Mouse (Mus musculus) ovary, postnatal 14 days (tissue): Measurements from ENCODE around the gene Scand1.
A peak's percentile ranks its signal among the peaks of the same experiment; 100 is the strongest.

Experiments used
- DNase-seq: peaks from one replicate; pipeline ENCODE4 v3.0.0; 2022; ENCODE audit warnings: low spot score

Scand1 gene

DNA sequence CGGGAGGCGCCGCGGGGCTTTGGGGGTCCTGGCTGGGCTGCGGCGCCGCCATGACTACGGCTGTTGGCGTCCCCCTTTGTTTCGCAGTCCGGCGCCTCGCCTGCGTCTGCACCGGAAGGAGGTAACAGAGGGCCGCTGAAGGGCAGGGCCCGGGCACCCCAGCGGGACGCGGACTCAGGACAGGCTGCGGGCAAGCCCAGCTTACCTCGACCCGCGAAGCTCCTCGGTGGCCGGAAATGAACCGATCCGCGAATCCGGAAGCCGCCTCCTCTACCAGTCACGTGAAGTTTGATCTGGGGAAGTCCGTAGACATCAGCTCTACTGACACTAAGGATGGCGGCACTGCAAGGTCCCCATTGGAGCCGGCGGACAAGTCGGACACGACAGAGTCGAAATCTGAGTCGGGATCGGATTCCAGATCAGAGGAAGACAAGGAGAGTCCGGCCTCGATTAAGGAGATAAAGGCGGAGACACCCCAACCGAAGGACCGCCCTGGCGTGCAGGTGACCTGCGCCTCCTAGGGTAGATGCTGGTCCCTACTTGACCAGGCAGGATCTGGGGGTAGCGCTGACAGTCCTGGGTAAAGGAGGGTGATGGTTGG lies at the start of gene Scand1, which contains the start of gene Cnbd2:
Gene Scand1 (minus strand): TSS at position 408 of the 601 bp plus-strand sequence.
Gene Cnbd2 (plus strand): TSS at position 3 of the 601 bp plus-strand sequence.
- peak; percentile 70 for DNase-seq

DNA sequence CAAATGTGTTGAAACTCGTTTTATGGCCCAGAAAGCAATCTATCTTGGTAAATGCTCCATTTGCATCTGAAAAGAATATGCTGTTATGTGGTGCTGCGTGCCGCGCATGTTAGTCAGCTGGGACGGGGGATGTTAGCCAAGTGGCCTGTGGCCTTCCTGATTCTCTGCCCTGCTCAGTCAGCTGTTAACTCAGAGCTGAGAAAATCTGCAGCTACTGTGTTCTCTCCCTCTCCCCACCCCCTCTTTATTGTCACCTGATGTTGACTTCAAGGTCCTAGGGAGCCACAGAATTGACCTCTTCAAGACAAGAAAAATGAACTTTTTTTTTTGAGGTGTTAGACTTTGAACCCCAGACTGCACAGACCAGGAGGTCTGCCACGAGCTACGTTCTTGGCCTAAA lies 43.5 kb upstream of the Scand1 start:
- no peak for DNase-seq

DNA sequence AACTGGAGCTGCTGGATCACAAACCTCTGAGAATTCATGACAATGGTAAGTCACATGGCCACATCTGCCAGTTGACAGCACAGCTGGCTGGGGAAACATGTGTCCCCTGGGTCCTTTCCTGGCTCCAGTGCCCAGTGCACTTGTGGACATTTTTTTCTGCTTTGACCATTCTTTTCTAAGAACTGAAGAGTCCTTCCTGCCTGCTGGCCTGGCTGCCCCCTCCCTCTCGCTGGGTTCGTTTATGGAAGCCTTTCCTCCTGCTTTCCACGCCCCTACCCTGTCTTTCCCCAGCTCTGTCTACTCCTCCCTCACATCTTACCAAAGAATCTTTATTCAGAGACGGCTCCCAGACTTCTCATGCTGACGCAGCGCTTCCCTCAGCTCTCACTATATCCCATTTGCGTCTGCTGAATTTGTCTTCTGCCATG lies 40.8 kb upstream of the Scand1 start:
- DNase-seq: peak; percentile 11

DNA sequence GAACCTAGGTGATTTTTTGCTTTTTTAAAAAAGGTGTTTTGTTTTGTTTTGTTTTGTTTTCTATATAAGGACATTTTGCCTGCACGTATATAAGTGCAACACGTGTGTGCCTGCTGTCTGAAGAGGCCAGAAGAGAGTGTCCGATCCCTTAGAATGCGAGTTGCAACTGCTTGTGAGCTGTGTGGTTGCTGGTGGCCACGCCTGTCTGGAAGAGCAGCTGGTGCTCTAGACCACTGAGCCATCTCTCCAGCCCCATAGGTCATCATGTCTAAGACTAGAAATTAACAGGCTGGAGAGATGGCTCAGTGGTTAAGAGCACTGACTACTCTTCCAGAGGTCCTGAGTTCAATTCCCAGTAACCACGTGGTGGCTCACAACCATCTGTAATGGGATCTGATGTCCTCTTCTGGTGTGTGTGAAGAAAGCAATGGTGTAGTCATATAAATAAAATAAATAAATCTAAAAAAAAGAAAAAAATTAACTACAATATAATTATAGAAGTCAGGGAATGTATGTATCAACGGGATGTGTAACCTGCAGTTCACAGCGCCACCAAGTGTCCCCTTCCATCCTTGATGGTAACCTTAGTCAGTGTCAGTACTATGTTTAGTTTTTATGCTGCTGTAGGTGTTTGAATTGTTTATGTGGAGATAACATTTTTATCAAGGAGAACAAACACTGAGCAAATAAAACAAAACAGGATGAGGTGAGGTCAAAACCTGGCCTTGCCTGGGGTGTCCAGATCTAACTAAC lies 40.1 kb upstream of the Scand1 start:
- DNase-seq: no peak

DNA sequence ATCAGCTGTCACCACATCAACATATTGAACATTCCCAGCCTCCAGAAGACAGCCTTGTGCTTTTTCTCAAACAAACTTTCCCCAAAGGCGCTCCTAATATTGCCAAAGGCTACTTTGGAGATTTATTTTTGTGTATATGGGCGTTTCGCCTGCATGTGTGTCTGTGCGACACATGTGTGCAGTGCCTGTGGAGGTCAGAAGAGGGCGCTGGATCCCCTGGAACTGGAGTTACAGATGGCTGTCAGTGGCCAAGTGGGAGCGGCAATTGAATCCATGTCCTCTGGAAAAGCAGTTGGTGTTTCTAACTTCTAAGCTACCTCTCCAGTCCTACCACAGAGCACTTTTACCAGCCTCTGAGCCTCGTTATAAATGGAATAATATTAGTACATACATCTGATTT lies 38.7 kb upstream of the Scand1 start:
- no peak for DNase-seq

DNA sequence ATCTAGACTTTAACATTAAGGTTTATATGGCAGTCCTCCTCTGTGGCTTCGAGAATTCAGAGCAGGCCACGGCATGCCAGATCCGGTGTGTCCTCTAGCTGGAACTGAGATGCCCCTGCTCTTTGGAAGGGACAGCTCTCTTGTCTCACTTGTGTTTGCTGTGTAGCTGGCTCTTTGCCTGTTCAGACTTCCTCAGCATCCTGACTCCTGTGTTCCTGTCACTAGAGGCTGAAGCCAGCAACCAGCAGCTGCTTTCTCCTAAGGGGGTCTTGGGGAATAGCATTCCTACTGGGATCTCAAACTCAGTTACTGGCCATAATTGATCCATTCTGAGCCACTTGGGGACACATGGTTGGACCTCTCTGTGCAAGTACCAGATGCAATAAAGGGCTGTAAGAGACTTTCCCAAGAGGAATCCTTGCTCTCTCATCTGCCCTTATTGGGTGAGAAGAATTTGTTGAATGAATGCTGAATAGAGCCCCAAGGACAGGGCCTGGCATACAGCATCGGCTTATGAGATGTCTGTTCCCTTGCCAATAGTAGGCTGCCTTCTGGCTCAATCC lies 36.9 kb upstream of the Scand1 start:
- no peak for DNase-seq

DNA sequence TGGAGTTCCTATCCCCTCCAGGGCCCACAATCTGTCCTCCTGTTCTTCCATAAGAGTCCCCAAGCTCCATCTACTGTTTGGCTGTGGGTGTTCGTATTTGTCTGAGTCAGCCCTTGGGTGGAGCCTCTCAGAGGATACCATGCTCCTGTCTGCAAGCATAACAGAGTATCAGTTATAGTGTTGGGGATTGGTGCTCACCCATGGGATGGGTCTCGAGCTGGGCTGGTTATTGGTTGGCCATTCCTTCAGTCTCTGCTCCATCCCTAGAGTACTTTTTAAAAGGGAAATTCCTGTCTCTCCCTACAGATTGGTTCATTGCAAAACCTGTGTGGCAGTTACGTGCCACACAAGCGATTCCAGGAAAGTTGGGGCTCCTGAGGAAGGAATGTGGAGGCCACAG lies 36.3 kb upstream of the Scand1 start:
- no peak for DNase-seq

DNA sequence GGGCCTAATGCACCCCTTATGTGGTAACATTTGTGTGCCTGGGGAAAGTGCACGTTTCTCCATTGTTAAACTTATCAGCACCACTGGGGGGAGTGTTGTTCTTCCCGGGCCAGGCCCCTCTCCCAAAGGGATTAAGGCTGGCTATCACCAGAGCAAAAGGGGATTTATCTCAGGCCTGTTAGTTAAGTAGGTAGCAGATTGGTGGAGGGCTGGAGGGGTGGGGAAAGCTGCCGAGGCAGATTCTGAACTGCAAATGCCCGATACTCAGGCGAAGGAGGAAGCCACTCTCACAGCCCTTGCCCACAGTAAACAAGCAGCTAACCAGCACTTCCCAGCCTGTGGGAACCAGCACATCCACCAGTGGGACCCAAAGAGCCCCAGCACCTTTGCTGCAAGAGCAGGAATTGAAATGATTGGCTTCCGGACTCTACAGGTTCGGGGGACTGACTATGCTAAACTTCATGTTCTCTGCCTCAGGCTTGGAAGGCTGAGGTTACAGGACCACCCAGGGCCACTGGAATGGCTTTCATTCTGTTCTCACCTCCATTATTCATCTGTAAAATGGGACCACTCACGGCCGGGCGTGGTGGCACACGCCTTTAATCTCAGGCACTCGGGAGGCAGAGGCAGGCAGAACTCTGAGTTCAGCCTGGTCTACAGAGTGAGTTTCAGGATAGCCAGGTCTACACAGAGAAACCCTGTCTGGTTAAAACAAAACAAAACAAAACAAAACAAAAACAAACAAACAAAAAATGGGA lies 32.5 kb upstream of the Scand1 start:
- DNase-seq: peak; percentile 19

DNA sequence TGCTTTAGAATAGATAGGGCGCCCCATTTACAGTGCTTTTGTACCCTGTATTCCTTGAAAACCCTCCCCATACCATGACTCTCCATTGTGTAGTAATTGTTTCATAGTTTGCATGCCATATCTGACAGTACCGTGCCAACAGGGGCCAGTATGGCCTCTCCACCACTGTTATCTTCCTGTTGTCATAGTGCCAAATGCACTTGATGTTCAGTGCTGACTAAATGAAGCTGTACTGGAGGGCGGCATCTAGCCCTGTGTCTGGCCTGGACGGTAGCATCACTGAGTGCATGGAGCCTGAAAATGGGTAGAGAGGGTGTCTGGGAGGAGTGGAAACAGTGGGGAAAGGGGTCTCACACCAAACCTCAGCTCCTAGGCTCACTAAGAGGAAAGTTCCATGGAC lies 27.6 kb upstream of the Scand1 start:
- DNase-seq: no peak

DNA sequence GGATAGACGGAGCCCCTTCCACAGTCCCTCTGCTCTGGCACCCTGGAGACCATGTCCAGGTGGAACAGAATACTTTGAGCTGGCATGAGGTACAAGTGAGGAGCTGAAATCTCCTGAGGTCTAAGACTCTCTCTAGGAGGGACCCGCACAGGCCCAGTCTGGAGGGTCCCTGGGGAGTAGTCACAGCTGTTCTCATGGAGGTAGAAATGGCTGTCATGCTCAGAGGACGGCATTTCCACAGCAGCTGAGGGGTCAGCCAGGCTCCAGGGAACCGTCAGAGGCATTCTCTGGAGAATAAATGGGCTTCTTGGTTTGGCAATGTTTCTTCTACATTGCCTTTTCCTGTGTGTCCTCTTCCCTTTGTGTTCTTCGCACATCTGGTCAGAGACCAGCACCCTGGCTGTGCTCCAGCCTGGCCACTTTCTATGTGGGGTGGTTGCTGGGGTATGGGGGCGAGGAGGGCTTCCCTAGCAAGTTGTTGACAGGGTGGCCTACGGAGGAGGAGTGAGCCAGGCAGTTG lies 19.0 kb upstream of the Scand1 start:
- no peak for DNase-seq

DNA sequence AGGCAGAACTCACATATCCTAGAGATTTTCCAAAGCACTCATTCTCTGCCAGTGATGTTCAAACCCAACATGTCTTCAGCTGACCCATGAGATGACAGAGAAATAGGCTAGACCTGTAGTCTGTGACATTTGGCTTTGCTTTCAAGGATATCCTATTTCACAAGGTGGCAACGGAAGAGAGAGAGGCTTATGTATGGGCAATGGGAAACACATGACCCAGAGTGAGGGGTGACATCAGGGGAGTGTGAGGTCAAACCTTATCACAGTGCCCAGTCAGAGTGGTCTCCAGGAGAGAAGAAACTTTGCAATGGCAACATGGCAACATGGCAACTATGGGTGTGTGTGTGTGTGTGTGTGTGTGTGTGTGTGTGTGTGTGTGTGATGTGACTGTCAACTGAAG lies 18.2 kb upstream of the Scand1 start:
- DNase-seq: no peak

DNA sequence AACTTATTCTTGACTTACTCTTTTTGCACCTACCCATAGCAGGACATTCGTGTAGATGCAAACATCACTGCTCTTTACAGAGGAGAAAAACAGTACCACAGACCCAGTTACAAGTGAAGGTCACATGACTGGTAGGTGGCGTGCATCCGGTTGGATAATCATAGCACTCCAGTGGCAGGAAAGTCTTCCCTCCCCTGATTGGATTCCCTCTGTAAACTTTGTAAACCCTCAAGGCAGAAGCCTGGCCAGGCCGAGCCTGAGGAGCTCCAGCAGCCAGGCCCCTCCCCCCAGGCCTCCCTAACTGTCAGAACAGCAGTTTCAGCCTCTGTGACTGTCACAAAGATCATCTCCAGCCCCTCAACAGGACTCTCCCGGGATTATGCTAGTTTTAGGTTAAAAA lies 12.2 kb upstream of the Scand1 start:
- peak; percentile 27 for DNase-seq

DNA sequence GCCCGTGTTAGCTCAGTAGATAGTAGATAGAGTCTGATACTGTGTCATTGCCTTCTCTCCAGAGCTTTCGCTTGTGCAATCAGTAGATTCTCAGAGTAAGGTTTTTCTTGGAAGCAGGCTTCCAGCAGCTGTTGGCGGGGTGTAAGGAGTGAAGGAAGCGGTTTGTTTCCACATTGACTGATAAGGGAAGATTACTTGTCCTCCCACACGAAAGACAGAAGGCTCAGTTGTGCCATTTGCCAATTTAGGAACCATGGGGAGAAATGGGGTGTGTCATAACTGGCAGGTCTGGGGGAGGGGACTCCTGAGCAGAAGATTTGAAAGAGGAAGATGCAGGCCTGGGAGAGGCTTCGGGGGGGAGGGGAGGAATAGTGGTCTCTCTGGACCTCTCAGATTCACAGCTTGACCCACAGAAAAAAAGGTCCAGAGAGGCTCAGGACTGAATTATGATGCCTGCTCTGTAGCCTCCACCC lies 11.6 kb upstream of the Scand1 start:
- peak; percentile 25 for DNase-seq

DNA sequence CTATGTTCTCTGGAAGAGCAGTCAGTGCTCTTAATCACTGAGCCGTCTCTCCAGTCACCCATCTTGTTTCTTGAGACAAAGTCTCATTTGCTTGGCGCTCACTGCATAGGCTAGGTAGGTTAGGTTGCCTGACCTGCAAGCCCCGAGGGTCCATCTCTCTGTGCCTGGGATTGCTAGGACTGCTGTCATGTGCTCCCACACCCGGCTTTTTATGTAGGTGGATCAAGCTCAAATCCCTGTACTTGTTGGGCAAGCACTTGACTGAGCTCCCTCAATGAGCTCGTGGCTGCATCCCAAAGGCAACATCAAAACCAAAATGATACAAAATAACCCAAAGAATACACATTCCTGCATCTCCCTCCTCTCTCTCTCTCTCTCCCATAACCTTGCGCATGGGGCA lies 9.0 kb upstream of the Scand1 start:
- DNase-seq: no peak

DNA sequence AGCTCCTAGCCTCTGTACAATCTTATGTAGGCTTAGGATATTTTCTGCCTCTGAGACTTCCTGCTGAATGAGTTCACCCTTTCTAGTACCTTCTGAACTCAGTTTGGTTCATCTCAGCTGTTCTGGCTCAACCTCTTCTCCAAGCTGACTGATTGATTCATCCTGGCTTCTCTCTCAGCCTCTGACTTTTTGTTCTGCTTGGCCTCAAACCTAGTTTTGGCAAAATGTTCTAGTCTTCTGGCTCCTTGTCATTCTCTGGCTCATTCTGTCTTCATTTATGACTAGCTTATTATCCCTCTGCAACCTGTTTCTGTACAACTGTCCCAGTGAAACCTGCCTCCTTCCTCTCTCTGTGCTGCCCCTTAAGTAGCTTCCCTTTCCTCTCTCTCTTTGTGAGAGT lies 6.0 kb upstream of the Scand1 start:
- DNase-seq: no peak

DNA sequence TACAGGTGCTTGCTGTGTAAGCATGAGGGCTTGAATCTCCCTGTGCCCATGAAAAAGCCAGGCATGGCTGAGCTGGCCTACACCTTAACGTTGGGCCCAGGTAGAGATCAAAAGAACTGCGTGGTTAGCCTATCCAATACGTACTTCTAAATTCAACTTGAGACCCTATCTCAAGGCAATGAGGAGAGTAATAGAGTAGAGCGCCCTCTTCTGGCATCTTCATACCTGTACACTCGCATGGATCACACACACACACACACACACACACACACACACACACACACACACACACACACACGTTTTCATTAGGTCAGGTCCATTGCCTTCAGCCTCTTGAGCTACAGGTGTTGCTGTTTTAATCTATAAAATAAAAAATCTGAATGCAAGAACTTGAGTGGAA lies 2.3 kb upstream of the Scand1 start:
- no peak for DNase-seq

DNA sequence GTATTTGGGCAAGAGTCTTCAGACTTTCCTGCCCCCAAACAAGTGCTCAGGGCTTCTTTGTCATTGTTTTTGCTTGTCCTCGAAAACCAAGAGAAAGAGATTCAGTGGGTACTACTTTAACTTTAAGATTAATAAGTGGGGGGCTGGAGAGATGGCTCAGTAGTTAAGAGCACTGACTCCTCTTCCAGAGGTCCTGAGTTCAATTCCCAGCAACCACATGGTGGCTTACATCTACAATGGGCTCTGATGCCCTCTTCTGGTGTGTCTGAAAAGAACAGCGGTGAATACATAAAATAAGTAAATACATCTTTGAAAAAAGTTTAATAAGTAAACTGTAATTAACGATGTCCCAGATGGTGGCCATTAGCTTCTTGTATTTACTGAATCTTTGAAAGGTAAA lies 649 bp upstream of the Scand1 start:
- no peak for DNase-seq

DNA sequence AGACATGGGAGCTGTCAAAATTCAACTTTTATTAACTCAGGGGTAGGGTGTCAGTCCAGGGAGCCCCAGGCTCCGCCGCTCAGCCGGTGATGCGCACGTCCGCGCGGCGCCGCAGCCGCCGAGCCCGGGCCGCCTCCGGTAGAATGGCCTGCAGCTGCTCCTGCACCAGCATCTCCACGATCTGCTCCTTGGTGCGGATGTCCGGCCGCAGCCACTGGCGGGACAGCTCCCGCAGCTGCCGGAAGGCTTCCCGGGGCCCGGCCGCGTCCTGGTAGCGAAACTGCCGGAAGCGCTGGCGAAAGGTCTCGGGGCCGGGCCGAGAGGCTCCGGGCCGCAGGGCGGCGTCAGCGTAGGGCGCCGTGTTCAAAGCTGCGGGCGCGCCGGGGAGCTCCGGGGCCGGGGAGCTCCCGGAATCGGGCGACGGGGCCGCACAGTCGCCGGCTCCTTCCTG lies 638 bp downstream of the Scand1 start:
- peak; percentile 52 for DNase-seq

DNA sequence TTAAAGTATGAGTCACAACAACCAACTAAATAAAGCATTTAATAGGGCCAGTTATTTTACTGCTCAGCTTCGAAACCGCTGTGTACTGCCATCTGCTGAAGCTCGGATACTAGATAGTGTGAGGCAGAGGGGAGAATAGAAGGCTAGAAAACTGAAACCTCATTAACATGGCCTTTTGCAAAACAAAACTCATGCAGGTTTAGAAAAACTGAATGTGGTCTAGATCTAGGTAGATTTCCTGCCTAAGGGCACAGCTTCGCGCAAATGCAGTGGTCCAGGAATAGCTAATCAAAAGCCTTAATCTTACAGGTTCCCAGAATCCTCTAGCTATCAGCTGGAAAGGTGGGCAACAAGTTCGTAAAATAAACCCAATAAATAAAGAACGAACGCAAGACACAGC lies 1.1 kb downstream of the Scand1 start:
- no peak for DNase-seq

DNA sequence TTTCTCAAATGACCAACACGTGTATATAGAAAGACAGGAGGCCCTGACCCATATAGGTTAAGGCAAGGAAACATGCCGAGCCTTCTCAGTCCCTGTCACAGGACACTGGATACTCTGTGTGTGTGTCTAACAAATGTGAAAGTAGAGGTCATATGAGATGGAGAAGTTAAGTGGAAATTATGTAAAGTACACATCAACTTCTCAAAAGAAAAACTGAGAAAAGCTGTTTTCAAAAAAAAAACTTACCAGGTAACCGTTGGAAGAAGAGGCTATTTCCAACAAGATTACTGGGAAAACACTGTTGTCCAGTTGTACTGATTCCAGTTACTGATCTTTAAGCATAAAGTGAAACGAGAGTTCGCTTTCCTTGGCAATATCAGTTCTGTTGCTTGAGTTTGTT lies 1.6 kb downstream of the Scand1 start:
- no peak for DNase-seq

DNA sequence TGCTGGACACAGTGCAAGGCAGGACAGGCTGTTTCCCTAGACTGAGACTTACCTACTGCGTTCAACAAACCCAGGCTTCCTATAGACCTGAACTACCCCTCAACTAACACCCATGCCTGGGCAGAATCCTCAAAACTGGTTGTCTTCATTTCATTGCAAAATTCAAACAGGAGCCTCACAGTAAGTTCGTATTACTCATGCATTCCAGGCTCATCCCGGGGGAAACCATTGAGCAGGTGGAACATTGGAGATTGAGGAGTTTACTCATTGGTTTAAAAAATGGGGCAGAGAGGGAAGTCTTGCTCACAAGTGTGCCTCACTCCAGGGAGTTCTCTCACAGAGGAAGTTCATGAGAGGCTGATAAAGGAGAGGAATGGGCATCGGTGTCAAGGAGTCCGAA lies 2.0 kb downstream of the Scand1 start:
- DNase-seq: no peak

DNA sequence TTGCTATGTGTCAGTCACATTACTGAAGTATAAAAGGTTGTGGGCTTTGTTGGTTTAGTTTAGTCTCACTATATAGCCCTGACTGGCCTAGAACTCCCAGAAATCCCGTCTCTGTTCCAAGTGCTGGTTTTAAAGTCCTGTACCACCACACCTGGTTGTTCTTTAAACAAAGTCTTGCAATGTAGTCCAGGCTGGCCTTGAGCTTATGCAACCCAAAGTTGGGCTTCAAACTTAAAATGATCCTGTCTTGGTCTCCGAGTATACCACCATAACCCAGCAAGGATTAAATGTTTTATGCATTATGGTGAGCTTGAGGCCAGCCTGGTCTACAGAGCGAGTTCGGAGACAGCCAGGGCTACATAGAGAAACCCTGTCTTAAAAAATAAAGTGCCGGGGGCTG lies 2.6 kb downstream of the Scand1 start:
- DNase-seq: no peak
